Mouse (Mus musculus) myocyte (in vitro differentiated cells): ENCODE data around the gene Dchs2. TPM values are rescaled to one million over a fixed set of nuclear protein-coding genes. Genes with fewer than 3 reads are reported as not detected.

Experiments
- H3K27me3 ChIP-seq: one replicate; pipeline ENCODE4 v1.6.1; 2011; ENCODE audit not compliant: control insufficient read depth, insufficient read depth, insufficient read length
- H3K36me3 ChIP-seq: one replicate; pipeline ENCODE4 v1.6.1; 2011; ENCODE audit not compliant: control insufficient read depth, insufficient read depth
- H3K4me2 ChIP-seq: one replicate; pipeline ENCODE4 v1.6.1; 2011; ENCODE audit warnings: low read depth, control low read depth
- H3K4me3 ChIP-seq: one replicate; pipeline ENCODE4 v1.5.1; 2011; ENCODE audit warnings: mild to moderate bottlenecking, control low read depth, moderate library complexity
- H3K79me2 ChIP-seq: one replicate; pipeline ENCODE4 v1.6.1; 2011; ENCODE audit not compliant: control insufficient read depth, insufficient read depth
- H3ac ChIP-seq: one replicate; pipeline ENCODE4 v1.6.1; 2011; ENCODE audit not compliant: control insufficient read depth, insufficient read length
- CEBPB ChIP-seq: IDR thresholded peaks from 2 replicates; pipeline ENCODE4 v1.6.1; 2011; ENCODE audit warnings: mild to moderate bottlenecking, moderate library complexity; ENCODE audit not compliant: poor library complexity, insufficient read depth, severe bottlenecking
- E2F4 ChIP-seq: IDR thresholded peaks from one replicate; pipeline ENCODE4 v1.6.1; 2011; ENCODE audit warnings: mild to moderate bottlenecking, control low read depth, moderate library complexity; ENCODE audit not compliant: insufficient read depth
- MAX ChIP-seq: IDR thresholded peaks from one replicate; pipeline ENCODE4 v1.6.1; 2011; ENCODE audit warnings: low read depth, mild to moderate bottlenecking, control low read depth
- MYOD1 ChIP-seq, 3 experiments: IDR thresholded peaks; one replicate each; pipeline ENCODE4 v1.6.1; 2011; ENCODE audit warnings: control low read depth in 2 of 3, low read depth in 2 of 3, mild to moderate bottlenecking in 2 of 3, moderate library complexity in 1 of 3; ENCODE audit not compliant: insufficient read length in 2 of 3, control insufficient read depth in 1 of 3
- MYOG ChIP-seq, 3 experiments: IDR thresholded peaks; one replicate each; pipeline ENCODE4 v1.6.1; 2011; ENCODE audit warnings: control low read depth in 2 of 3, low read depth in 2 of 3, mild to moderate bottlenecking in 2 of 3; ENCODE audit not compliant: insufficient read length in 2 of 3, control insufficient read depth in 1 of 3, insufficient read depth in 1 of 3
- POLR2A ChIP-seq: IDR thresholded peaks from one replicate; pipeline ENCODE4 v1.6.1; 2011; ENCODE audit warnings: low read depth, mild to moderate bottlenecking, control low read depth, moderate library complexity; ENCODE audit not compliant: insufficient read length
- POLR2AphosphoS2 ChIP-seq: IDR thresholded peaks from one replicate; pipeline ENCODE4 v1.6.1; 2011; ENCODE audit warnings: low read depth, control low read depth; ENCODE audit not compliant: insufficient read length
- REST ChIP-seq: IDR thresholded peaks from one replicate; pipeline ENCODE4 v1.6.1; 2011; ENCODE audit warnings: mild to moderate bottlenecking, control low read depth, moderate library complexity; ENCODE audit not compliant: insufficient read depth, insufficient read length
- SRF ChIP-seq: IDR thresholded peaks from one replicate; pipeline ENCODE4 v1.6.1; 2011; ENCODE audit warnings: low read depth; ENCODE audit not compliant: control insufficient read depth, insufficient read length
- TCF12 ChIP-seq: IDR thresholded peaks from one replicate; pipeline ENCODE4 v1.6.1; 2011; ENCODE audit warnings: mild to moderate bottlenecking, control low read depth; ENCODE audit not compliant: poor library complexity, insufficient read depth, severe bottlenecking
- TCF3 ChIP-seq: IDR thresholded peaks from one replicate; pipeline ENCODE4 v1.6.1; 2011; ENCODE audit warnings: low read depth, control low read depth; ENCODE audit not compliant: insufficient read length
- USF1 ChIP-seq: IDR thresholded peaks from one replicate; pipeline ENCODE4 v1.6.1; 2011; ENCODE audit warnings: low read depth, mild to moderate bottlenecking, control low read depth, moderate library complexity
- polyA plus RNA-seq: library from polyadenylated mRNA; unstranded; fragments of >200 nt; fragmentation: generic; extraction: Trizol; gene quantifications from one replicate; pipeline ENCODE4 v1.2.1, GENCODE M21; 2012; ENCODE audit warnings: missing spikeins

Dchs2 gene
- polyA plus RNA-seq, 1 experiment: 0.04 TPM

GRCm38 (mm10) chr3:83210210-83210609 is 82.5 kb downstream of the Dchs2 start:
- no peaks in the 10 kb centered on the region for H3K79me2 ChIP-seq
- peaks cover 3% of the 10 kb centered on the region for H3K27me3 ChIP-seq
- no peak for TF ChIP-seq MYOG (IDR thresholded peaks at IDR 0.05; ENCODE audit: control insufficient read depth in 1 of 3, insufficient read depth in 1 of 3, insufficient read length in 2 of 3, low read depth in 2 of 3)
- TF ChIP-seq POLR2A: no peak
- no peak for TF ChIP-seq USF1
- no peak for TF ChIP-seq TCF3
- no peak for TF ChIP-seq POLR2AphosphoS2
- TF ChIP-seq MYOD1 (IDR thresholded peaks at IDR 0.05; ENCODE audit: control insufficient read depth in 1 of 3, insufficient read length in 2 of 3, low read depth in 2 of 3): no peak
- TF ChIP-seq MAX: no peak
- no peak for TF ChIP-seq SRF
- TF ChIP-seq E2F4: no peak
- TF ChIP-seq CEBPB: no peak
- TF ChIP-seq TCF12: no peak
- TF ChIP-seq REST: no peak
- no peak overlapping the region for H3K4me2 ChIP-seq
- no peak overlapping the region for H3K4me3 ChIP-seq
- no peaks in the 10 kb centered on the region for H3K36me3 ChIP-seq
- no peak overlapping the region for H3ac ChIP-seq

DNA sequence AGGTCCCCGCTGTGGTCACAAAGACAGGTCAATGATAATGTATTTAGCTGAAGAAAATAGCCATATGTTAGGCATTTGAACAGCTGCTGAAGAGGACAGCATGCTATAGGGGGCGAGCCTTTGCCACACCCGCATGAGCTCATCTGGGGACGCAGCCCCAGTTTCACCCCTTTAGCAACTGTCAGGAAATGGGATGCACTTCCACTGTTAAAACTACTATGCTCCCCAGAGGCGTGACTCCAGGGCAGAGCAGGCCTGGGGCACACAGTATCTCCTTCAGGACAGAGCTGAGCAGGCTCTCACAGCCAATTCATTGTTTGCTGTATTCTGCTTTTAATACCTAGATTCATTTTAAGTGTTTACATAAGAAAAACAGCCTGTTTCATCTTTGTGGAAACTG is 84.2 kb downstream of the Dchs2 start:
- TF ChIP-seq MYOD1 (IDR thresholded peaks at IDR 0.05; ENCODE audit: control insufficient read depth in 1 of 3, insufficient read length in 2 of 3, low read depth in 2 of 3) (no peak), POLR2AphosphoS2 (no peak)
- no peaks in the 10 kb centered on the region for H3K79me2 ChIP-seq
- H3K4me2 ChIP-seq: no peak overlapping the region
- no peak overlapping the region for H3ac ChIP-seq
- H3K36me3 ChIP-seq: no peaks in the 10 kb centered on the region
- no peak overlapping the region for H3K4me3 ChIP-seq
- H3K27me3 ChIP-seq: peaks cover 3% of the 10 kb centered on the region

DNA sequence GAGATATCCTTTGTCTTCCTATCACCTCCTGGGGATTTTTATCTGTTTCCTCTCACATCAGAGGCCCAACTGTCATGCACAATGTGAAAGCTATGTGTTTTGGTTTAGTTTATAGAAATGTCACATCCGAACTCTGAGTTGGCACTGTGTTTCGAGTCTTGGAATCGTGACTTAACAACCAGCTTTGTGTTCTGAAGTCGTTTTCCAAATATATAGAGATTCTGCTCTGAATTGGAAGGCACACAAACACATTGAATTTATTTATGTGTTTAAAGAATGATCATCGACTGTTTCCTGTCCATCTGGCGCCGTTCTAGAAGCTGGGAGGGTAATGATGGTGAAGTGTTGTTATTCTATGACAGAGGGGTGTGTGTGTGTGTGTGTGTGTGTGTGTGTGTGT is 84.8 kb downstream of the Dchs2 start:
- Histone ChIP-seq H3K36me3 (no peaks in the 10 kb centered on the region), H3K79me2 (no peaks in the 10 kb centered on the region), H3K27me3 (no peaks in the 10 kb centered on the region), H3K4me3 (no peak overlapping the region), H3K4me2 (no peak overlapping the region), H3ac (no peak overlapping the region)
- TF ChIP-seq MYOG (IDR thresholded peaks at IDR 0.05; ENCODE audit: control insufficient read depth in 1 of 3, insufficient read depth in 1 of 3, insufficient read length in 2 of 3, low read depth in 2 of 3): no peak
- TF ChIP-seq CEBPB: no peak
- TF ChIP-seq USF1: no peak
- TF ChIP-seq E2F4: no peak
- no peak for TF ChIP-seq REST
- TF ChIP-seq POLR2AphosphoS2: no peak
- no peak for TF ChIP-seq POLR2A
- no peak for TF ChIP-seq SRF
- no peak for TF ChIP-seq MYOD1 (IDR thresholded peaks at IDR 0.05; ENCODE audit: control insufficient read depth in 1 of 3, insufficient read length in 2 of 3, low read depth in 2 of 3)
- TF ChIP-seq TCF12: no peak

GRCm38 (mm10) chr3:83218059-83218458 is 90.3 kb downstream of the Dchs2 start:
- TF ChIP-seq MAX: no peak
- TF ChIP-seq POLR2AphosphoS2: no peak
- no peak for TF ChIP-seq CEBPB
- no peak for TF ChIP-seq POLR2A
- no peak for TF ChIP-seq SRF
- no peak for TF ChIP-seq MYOG (IDR thresholded peaks at IDR 0.05; ENCODE audit: control insufficient read depth in 1 of 3, insufficient read depth in 1 of 3, insufficient read length in 2 of 3, low read depth in 2 of 3)
- TF ChIP-seq MYOD1 (IDR thresholded peaks at IDR 0.05; ENCODE audit: control insufficient read depth in 1 of 3, insufficient read length in 2 of 3, low read depth in 2 of 3): no peak
- TF ChIP-seq TCF12: no peak
- TF ChIP-seq REST: no peak
- TF ChIP-seq TCF3: no peak
- TF ChIP-seq E2F4: no peak
- Histone ChIP-seq H3K4me3 (no peak overlapping the region), H3ac (no peak overlapping the region)

GRCm38 (mm10) chr3:83220101-83220500 is 92.4 kb downstream of the Dchs2 start:
- H3K27me3 ChIP-seq: no peaks in the 10 kb centered on the region
- no peak for TF ChIP-seq MAX
- TF ChIP-seq SRF: no peak
- TF ChIP-seq TCF3: no peak
- TF ChIP-seq POLR2A: no peak
- TF ChIP-seq MYOG (IDR thresholded peaks at IDR 0.05; ENCODE audit: control insufficient read depth in 1 of 3, insufficient read depth in 1 of 3, insufficient read length in 2 of 3, low read depth in 2 of 3): no peak
- no peak for TF ChIP-seq E2F4
- no peak for TF ChIP-seq CEBPB
- TF ChIP-seq USF1: no peak
- no peak for TF ChIP-seq MYOD1 (IDR thresholded peaks at IDR 0.05; ENCODE audit: control insufficient read depth in 1 of 3, insufficient read length in 2 of 3, low read depth in 2 of 3)
- no peak for TF ChIP-seq REST
- TF ChIP-seq POLR2AphosphoS2: no peak
- TF ChIP-seq TCF12: no peak
- no peak overlapping the region for H3K4me3 ChIP-seq
- H3K4me2 ChIP-seq: no peak overlapping the region
- no peaks in the 10 kb centered on the region for H3K36me3 ChIP-seq
- H3K79me2 ChIP-seq: no peaks in the 10 kb centered on the region
- no peak overlapping the region for H3ac ChIP-seq

More at GRCm38 (mm10) chr3:83218059-83218458, 90.3 kb downstream of the Dchs2 start:
- no peaks in the 10 kb centered on the region for H3K27me3 ChIP-seq
- no peak overlapping the region for H3K4me2 ChIP-seq
- H3K79me2 ChIP-seq: no peaks in the 10 kb centered on the region
- H3K36me3 ChIP-seq: no peaks in the 10 kb centered on the region
